Mouse (Mus musculus): ENCODE data around the gene Dennd5b. TPM values are rescaled to one million over a fixed set of nuclear protein-coding genes. Genes with fewer than 3 reads are reported as not detected.
A peak's percentile ranks its signal among the peaks of the same experiment; 100 is the strongest.

Gene Dennd5b
- polyA plus RNA-seq, 1 experiment from 2014 or later = 30.0 TPM

- H3K9me3 ChIP-seq (ENCODE audit: control insufficient read depth, low read length) = no peaks in the 10 kb centered on the region
- no peak overlapping the region for H3K4me2 ChIP-seq (replicated peaks; ENCODE audit: low read depth, low read length)
- ATAC-seq (ENCODE audit: low FRiP score) = no peak
- 91% methylated on average over 5 of the region's 5 CpGs for WGBS
- H3K9ac ChIP-seq (ENCODE audit: low read depth, low read length) = no peak overlapping the region
- H3K4me3 ChIP-seq (ENCODE audit: low read depth, low read length) = no peak overlapping the region
- H3K27me3 ChIP-seq (ENCODE audit: control insufficient read depth, insufficient read depth, low read length) = no peaks in the 10 kb centered on the region
- no peak for DNase-seq (ENCODE audit: low spot score)
- no peaks in the 10 kb centered on the region for H3K4me1 ChIP-seq (replicated peaks; ENCODE audit: control insufficient read depth, insufficient read depth, low read length)
- no peak overlapping the region for H3K27ac ChIP-seq (ENCODE audit: low read depth, low read length)
- no peaks in the 10 kb centered on the region for H3K36me3 ChIP-seq (ENCODE audit: control insufficient read depth, insufficient read depth, low read length)
Measured at GRCm38 (mm10) chr6:149060670-149061387, 40.7 kb downstream of the Dennd5b start.

GRCm38 (mm10) chr6:149057947-149058391, 43.5 kb downstream of the Dennd5b start:
- no peak overlapping the region for H3K4me2 ChIP-seq (replicated peaks; ENCODE audit: low read depth, low read length)
- H3K27me3 ChIP-seq (ENCODE audit: control insufficient read depth, insufficient read depth, low read length) = no peaks in the 10 kb centered on the region
- H3K27ac ChIP-seq (ENCODE audit: low read depth, low read length) = no peak overlapping the region
- H3K9me3 ChIP-seq (ENCODE audit: control insufficient read depth, low read length) = no peaks in the 10 kb centered on the region
- peak; percentile 14 for DNase-seq (ENCODE audit: low spot score)
- no peaks in the 10 kb centered on the region for H3K4me1 ChIP-seq (replicated peaks; ENCODE audit: control insufficient read depth, insufficient read depth, low read length)
- H3K36me3 ChIP-seq (ENCODE audit: control insufficient read depth, insufficient read depth, low read length) = no peaks in the 10 kb centered on the region
- ATAC-seq (ENCODE audit: low FRiP score) = no peak
- WGBS = 48% methylated on average over 3 of the region's 3 CpGs
- no peak overlapping the region for H3K9ac ChIP-seq (ENCODE audit: low read depth, low read length)
- H3K4me3 ChIP-seq (ENCODE audit: low read depth, low read length) = no peak overlapping the region

DNA sequence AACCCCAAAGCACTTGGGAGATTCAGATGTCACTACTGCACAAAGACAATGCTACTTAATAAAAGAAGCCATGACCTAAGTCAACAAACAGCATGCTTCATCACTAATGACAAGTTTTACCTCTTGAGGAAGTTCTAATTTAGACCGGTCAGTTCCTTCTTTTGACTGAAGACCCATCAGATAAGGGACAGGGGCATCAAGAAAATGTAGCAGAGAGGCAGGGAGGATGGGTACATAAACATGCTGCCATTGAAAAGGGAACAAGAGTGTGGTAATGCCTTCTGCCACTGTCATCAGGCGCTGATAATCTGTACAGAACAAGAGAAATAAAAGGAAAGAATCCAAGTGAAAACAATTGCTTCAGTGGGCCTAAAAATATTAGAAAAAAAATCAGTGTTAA, 46.7 kb downstream of the Dennd5b start:
- no peak for ATAC-seq (ENCODE audit: low FRiP score)
- no peak overlapping the region for H3K4me2 ChIP-seq (replicated peaks; ENCODE audit: low read depth, low read length)
- 78% methylated on average over 2 of the region's 2 CpGs for WGBS
- H3K4me1 ChIP-seq (replicated peaks; ENCODE audit: control insufficient read depth, insufficient read depth, low read length) = no peaks in the 10 kb centered on the region
- H3K9me3 ChIP-seq (ENCODE audit: control insufficient read depth, low read length) = no peaks in the 10 kb centered on the region
- no peak overlapping the region for H3K9ac ChIP-seq (ENCODE audit: low read depth, low read length)
- DNase-seq (ENCODE audit: low spot score) = no peak
- H3K27ac ChIP-seq (ENCODE audit: low read depth, low read length) = no peak overlapping the region
- no peak overlapping the region for H3K4me3 ChIP-seq (ENCODE audit: low read depth, low read length)
- H3K36me3 ChIP-seq (ENCODE audit: control insufficient read depth, insufficient read depth, low read length) = no peaks in the 10 kb centered on the region
- H3K27me3 ChIP-seq (ENCODE audit: control insufficient read depth, insufficient read depth, low read length) = no peaks in the 10 kb centered on the region

- H3K4me1 ChIP-seq (replicated peaks; ENCODE audit: control insufficient read depth, insufficient read depth, low read length) = no peaks in the 10 kb centered on the region
- ATAC-seq (ENCODE audit: low FRiP score) (no peak), DNase-seq (ENCODE audit: low spot score) (no peak)
- H3K27ac ChIP-seq (ENCODE audit: low read depth, low read length) = no peak overlapping the region
- no peaks in the 10 kb centered on the region for H3K9me3 ChIP-seq (ENCODE audit: control insufficient read depth, low read length)
- no peaks in the 10 kb centered on the region for H3K27me3 ChIP-seq (ENCODE audit: control insufficient read depth, insufficient read depth, low read length)
- 91% methylated on average over 4 of the region's 4 CpGs for WGBS
- H3K4me2 ChIP-seq (replicated peaks; ENCODE audit: low read depth, low read length) = no peak overlapping the region
- H3K9ac ChIP-seq (ENCODE audit: low read depth, low read length) = no peak overlapping the region
- no peak overlapping the region for H3K4me3 ChIP-seq (ENCODE audit: low read depth, low read length)
- no peaks in the 10 kb centered on the region for H3K36me3 ChIP-seq (ENCODE audit: control insufficient read depth, insufficient read depth, low read length)
Measured at GRCm38 (mm10) chr6:149050978-149051723, 50.3 kb downstream of the Dennd5b start.

DNA sequence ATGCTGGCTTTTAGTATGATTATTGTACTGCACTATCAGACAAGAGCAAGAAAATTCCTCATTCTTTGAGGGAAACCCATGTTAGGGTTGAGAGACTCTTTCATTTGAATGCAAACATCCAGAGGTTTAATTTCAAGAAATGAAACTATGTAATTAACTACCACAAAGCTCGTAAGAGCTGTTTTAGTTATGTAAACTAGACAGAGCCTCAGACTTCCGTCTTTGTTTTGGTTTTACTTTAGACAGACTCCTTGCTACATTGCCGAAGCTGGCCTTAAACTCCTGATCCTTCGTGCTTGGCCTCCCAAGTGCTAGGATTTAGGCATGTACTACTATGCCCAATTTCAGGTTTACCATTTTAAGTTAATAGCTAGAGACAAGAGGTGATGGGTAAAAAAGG, 61.4 kb downstream of the Dennd5b start:
- H3K9ac ChIP-seq (ENCODE audit: low read depth, low read length) = no peak overlapping the region
- DNase-seq (ENCODE audit: low spot score) = no peak
- no peak overlapping the region for H3K4me3 ChIP-seq (ENCODE audit: low read depth, low read length)
- H3K27me3 ChIP-seq (ENCODE audit: control insufficient read depth, insufficient read depth, low read length) = no peaks in the 10 kb centered on the region
- no peak for ATAC-seq (ENCODE audit: low FRiP score)
- H3K36me3 ChIP-seq (ENCODE audit: control insufficient read depth, insufficient read depth, low read length) = no peaks in the 10 kb centered on the region
- WGBS = 89% methylated on average over 4 of the region's 4 CpGs
- no peaks in the 10 kb centered on the region for H3K9me3 ChIP-seq (ENCODE audit: control insufficient read depth, low read length)
- no peak overlapping the region for H3K27ac ChIP-seq (ENCODE audit: low read depth, low read length)
- no peak overlapping the region for H3K4me2 ChIP-seq (replicated peaks; ENCODE audit: low read depth, low read length)
- H3K4me1 ChIP-seq (replicated peaks; ENCODE audit: control insufficient read depth, insufficient read depth, low read length) = no peaks in the 10 kb centered on the region

DNA sequence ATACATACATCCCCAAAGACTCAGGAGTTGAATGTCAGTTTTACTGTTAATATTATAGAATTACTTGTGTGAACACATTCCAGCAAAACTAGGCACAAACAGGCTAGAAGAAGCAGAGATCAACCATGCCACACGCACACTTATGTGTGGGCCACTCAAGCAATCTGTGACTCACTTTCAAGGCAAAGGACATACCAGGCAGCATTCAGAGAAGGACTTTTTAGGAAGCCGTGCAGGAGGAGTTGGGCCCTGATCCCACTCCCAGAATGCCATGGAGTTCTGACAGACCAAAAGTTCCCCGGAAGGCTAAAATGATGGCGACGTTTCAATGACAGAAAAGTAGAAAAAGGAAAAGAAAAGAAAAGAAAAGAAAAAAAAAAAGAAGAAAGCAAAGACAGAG, 69.3 kb downstream of the Dennd5b start:
- 95% methylated on average over 5 of the region's 5 CpGs for WGBS
- H3K4me3 ChIP-seq (ENCODE audit: low read depth, low read length) = no peak overlapping the region
- ATAC-seq (ENCODE audit: low FRiP score) (no peak), DNase-seq (ENCODE audit: low spot score) (no peak)
- no peaks in the 10 kb centered on the region for H3K27me3 ChIP-seq (ENCODE audit: control insufficient read depth, insufficient read depth, low read length)
- H3K36me3 ChIP-seq (ENCODE audit: control insufficient read depth, insufficient read depth, low read length) = no peaks in the 10 kb centered on the region
- no peak overlapping the region for H3K9ac ChIP-seq (ENCODE audit: low read depth, low read length)
- no peak overlapping the region for H3K4me2 ChIP-seq (replicated peaks; ENCODE audit: low read depth, low read length)
- H3K27ac ChIP-seq (ENCODE audit: low read depth, low read length) = no peak overlapping the region
- H3K4me1 ChIP-seq (replicated peaks; ENCODE audit: control insufficient read depth, insufficient read depth, low read length) = no peaks in the 10 kb centered on the region
- H3K9me3 ChIP-seq (ENCODE audit: control insufficient read depth, low read length) = no peaks in the 10 kb centered on the region

- Histone ChIP-seq H3K4me3 (ENCODE audit: low read depth, low read length) (no peak overlapping the region), H3K9me3 (ENCODE audit: control insufficient read depth, low read length) (no peaks in the 10 kb centered on the region), H3K36me3 (ENCODE audit: control insufficient read depth, insufficient read depth, low read length) (no peaks in the 10 kb centered on the region), H3K4me1 (replicated peaks; ENCODE audit: control insufficient read depth, insufficient read depth, low read length) (no peaks in the 10 kb centered on the region), H3K4me2 (replicated peaks; ENCODE audit: low read depth, low read length) (no peak overlapping the region), H3K27me3 (ENCODE audit: control insufficient read depth, insufficient read depth, low read length) (no peaks in the 10 kb centered on the region), H3K27ac (ENCODE audit: low read depth, low read length) (no peak overlapping the region), H3K9ac (ENCODE audit: low read depth, low read length) (no peak overlapping the region)
- DNase-seq (ENCODE audit: low spot score) (no peak), ATAC-seq (ENCODE audit: low FRiP score) (no peak)
Measured at GRCm38 (mm10) chr6:149031377-149031776, 70.1 kb downstream of the Dennd5b start.

GRCm38 (mm10) chr6:149018431-149018830, 83.0 kb downstream of the Dennd5b start:
- H3K4me1 ChIP-seq (replicated peaks; ENCODE audit: control insufficient read depth, insufficient read depth, low read length) = no peaks in the 10 kb centered on the region

More at GRCm38 (mm10) chr6:149018431-149018830, 83.0 kb downstream of the Dennd5b start:
- ATAC-seq (ENCODE audit: low FRiP score) (no peak), DNase-seq (ENCODE audit: low spot score) (no peak)
- Histone ChIP-seq H3K9me3 (ENCODE audit: control insufficient read depth, low read length) (no peaks in the 10 kb centered on the region), H3K9ac (ENCODE audit: low read depth, low read length) (no peak overlapping the region), H3K27ac (ENCODE audit: low read depth, low read length) (no peak overlapping the region), H3K27me3 (ENCODE audit: control insufficient read depth, insufficient read depth, low read length) (no peaks in the 10 kb centered on the region), H3K4me2 (replicated peaks; ENCODE audit: low read depth, low read length) (no peak overlapping the region), H3K4me3 (ENCODE audit: low read depth, low read length) (no peak overlapping the region), H3K36me3 (ENCODE audit: control insufficient read depth, insufficient read depth, low read length) (no peaks in the 10 kb centered on the region; the same call in 1 of the 2 replicates)
- WGBS = 79% methylated on average over 5 of the region's 5 CpGs
